Comparison of ENCODE assay signal across 10 mouse cellular contexts in the genomic region with DNA sequence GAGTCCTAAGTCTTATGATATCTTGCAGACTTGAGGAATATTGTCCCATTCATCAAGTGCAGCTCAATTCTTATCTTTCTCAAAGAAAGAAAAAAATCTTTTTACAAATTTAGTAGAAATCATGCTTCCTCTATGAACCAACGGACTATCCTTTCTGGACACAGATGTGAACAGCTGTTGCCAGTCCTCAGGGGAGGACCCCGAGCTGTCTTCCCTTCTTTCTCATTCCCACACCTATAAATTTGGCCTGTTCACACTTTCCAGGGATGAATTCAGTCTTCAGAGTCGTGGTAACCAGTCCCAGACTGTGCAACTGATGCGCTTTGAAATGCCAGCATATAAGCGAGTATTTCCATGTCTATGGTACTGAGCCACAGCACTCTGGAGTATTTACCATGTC.
"Had no signal": no experiment of that assay in that cellular context is flagged by ENCODE, and none has a peak within 500 bp of the region (broad histone marks: within the 10 kb centered on the region; RNA-seq: fewer than 3 reads in every experiment).

No protein-coding gene starts in this region.

- H3K4me2 ChIP-seq: limb, embryonic 12.5 days; liver, embryonic 13.5 days; neural tube, embryonic 12.5 days had no signal

- DNase-seq: liver; liver, embryonic 13.5 days; liver, postnatal 0 days; lung, postnatal 36 days; midbrain, embryonic 14.5 days; thymus, postnatal 4 days had no signal

- ATAC-seq: liver, postnatal 0 days had no signal

- H3K9me3 ChIP-seq: limb, embryonic 12.5 days; liver, embryonic 13.5 days; neural tube, embryonic 12.5 days had no signal

- H3K27me3 ChIP-seq: limb, embryonic 12.5 days; liver, embryonic 13.5 days; neural tube, embryonic 12.5 days had no signal

- H3K9ac ChIP-seq: limb, embryonic 12.5 days; liver, embryonic 13.5 days; liver, postnatal 0 days; neural tube, embryonic 12.5 days had no signal

- H3K27ac ChIP-seq: layer of hippocampus, adult 2 months; limb, embryonic 12.5 days; liver, embryonic 13.5 days; neural tube, embryonic 12.5 days; stomach, postnatal 0 days had no signal

- H3K4me1 ChIP-seq: limb, embryonic 12.5 days; liver, embryonic 13.5 days; neural tube, embryonic 12.5 days had no signal

- H3K4me3 ChIP-seq: layer of hippocampus, adult 2 months; limb, embryonic 12.5 days; liver, embryonic 13.5 days; neural tube, embryonic 12.5 days had no signal

- H3K36me3 ChIP-seq: limb, embryonic 12.5 days; liver, embryonic 13.5 days; neural tube, embryonic 12.5 days had no signal
